Mouse (Mus musculus) lung, postnatal 0 days (tissue): ENCODE measurements at regions not wholly inside any gene's neighbourhood (a gene's known extent, or its start where the extent isn't known, plus 50 kb on each side); places are given as distances from the start of the nearest gene placed in this dataset.

Experiments
- CTCF ChIP-seq: IDR thresholded peaks from 2 replicates; pipeline ENCODE4 v1.5.1; 2016; ENCODE audit warnings: antibody characterized with exemption, mild to moderate bottlenecking
- EP300 ChIP-seq: IDR thresholded peaks from 2 replicates; pipeline ENCODE4 v1.6.1; 2016; ENCODE audit warnings: antibody characterized with exemption, mild to moderate bottlenecking, control low read depth

DNA sequence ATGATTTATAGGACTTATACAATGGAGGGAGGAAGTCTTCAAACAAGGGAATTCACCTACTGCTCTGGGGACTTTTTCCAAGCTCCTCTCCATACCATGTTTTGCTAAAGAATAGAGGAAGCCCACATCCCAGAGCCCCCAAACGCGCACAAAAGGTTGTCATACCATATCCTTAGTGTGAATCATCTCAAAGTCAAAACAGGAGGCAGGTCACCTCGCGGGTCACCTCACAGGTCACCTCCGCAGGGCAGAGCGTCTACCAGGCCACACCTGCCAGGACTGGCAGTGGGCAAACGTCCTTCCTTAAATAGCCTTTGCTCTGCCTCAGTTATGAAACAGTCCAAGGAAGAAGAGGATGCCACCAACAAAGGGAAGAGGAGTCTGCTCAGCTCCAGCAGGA, 307.3 kb upstream of the Arglu1 start:
- TF ChIP-seq CTCF = no peak
- TF ChIP-seq EP300 = no peak
